Mouse (Mus musculus) cerebellum, adult 11 months (tissue): Measurements from ENCODE around the gene Psma6.
A peak's percentile ranks its signal among the peaks of the same experiment; 100 is the strongest.
"Not testable (repeated sequence)": the region's sequence is repeated elsewhere in the genome, so short reads cannot be mapped to it uniquely, and the experiment has no call there.

Experiments
- DNase-seq: peaks from one replicate; pipeline ENCODE4 v3.0.0; 2022

Gene Psma6

DNA sequence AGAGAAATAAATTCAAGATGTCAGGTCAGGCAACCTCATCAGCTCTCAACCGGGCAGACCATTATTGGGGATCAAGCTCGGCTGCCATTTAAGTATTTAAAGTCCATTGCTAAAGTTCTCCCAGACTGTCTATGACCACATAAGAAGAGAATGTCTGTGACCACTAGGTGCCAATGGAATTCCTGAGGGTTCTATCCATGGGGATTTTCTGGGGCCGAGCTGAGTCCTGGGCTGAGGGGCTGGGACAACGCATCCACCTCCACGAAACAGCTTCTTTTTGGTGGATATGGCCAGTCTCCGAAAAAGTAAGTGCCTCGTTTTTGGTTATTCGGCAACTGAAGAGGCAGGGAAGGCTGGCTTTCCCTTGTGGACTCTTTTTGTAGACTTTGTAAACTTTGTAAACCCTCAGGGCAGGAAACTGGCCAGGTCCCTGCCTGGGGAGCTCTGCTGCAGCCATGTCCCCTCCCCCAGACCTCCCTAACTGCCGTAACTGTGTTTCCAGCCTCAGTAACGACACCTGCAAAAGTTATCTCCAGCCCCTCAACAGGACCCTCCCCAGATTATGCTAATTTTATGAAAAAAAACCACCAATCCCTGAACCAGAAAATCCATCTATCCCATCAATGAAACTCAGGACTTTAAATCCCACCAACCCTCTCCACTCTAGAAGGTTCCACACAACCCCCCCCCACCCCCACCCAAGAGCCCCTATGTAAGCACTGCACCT is at the start of gene Psma6:
Gene Psma6, plus strand, starts transcription at position 200 of the 727 bp plus-strand sequence.
- no peak for DNase-seq

DNA sequence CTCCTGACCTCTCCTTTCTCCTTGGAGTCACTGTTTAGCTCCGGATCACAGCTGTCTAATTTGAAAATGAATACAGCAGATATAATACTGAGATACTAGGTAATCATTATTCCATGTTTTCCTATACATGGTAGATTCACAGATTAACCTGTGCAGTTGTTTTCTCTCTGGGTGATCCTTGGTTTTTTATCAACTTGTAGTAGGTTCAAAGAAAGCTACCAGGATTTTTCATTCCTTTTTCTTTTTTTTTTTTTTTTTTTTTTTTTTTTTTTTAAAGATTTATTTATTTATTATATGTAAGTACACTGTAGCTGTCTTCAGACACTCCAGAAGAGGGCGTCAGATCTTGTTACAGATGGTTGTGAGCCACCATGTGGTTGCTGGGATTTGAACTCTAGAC is 45.5 kb upstream of the Psma6 start:
- DNase-seq = not testable (repeated sequence)

DNA sequence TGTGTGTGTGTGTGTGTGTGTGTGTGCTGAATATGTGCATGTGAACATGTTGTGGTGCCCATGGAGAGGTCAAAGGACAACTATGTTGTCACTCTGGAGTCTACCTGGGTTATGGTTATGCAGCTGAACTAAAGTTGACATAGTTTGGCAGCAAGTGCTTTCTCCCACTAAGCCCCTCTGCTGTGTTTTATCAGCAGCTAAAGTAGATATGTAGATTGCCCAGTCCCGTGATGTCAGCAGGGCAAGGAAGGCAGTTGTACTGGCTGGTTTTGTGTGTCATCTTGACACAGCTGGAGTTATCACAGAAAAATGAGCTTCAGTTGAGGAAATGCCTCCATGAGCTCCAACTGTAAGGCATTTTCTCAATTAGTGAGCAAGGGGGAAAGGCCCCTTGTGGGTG is 41.0 kb upstream of the Psma6 start:
- DNase-seq = not testable (repeated sequence)

DNA sequence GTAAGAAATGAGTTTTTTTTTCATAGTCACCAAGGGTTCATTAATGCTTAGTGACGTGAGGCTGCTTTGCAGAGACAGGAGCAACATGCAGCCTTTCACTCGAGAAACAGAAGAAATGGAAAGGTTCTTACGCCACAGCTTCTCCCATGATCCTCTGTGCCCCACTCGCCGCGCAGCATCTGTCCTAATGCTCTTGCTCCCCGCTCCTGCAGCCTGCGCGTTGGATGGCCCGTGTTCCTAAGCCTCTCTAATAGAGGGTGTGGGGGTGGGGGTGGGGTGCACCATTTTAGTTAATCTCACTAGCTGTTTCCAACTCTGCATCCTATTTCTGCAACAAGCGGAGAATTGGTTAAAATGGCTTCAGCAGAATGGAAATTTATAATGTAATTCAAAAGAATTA is 40.0 kb upstream of the Psma6 start:
- DNase-seq = no peak

DNA sequence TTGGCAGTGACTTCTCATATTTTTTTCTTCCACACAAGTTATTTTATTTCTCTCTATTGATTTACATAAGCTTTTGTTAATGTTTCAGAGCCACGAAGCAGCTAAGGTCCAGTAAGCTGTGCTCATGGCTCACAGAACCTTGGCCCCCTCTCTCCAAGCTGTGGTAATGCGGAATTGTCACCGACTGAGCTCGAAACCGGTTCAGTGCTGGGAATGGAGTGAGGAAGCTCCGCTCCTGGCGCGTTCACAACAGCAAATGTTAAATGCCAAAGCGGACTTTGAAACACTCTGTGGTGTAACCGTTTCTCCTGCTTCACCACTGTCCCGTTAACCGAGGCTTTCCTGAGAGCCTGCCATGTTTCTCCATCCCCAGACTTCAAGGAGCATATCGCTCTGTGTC is 39.4 kb upstream of the Psma6 start:
- no peak for DNase-seq

DNA sequence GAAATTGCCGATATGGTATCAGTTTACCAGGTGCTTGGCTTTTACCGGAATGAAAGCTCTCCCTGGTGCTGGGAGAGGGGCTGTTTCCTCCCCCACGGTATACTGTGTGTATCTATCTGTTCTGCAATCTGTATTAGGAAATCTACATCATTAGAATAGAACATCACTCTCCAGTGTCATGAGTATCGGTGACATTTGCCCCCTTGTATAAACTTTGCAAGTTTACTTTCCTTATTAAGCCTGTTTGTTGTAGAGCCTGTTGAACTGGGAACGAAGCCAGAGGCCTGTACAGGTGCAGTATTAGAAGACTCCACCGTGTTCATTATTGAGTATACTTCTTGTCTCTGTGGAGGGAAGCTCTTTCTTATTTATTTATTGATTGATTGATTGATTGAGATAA is 30.6 kb upstream of the Psma6 start:
- DNase-seq = no peak

DNA sequence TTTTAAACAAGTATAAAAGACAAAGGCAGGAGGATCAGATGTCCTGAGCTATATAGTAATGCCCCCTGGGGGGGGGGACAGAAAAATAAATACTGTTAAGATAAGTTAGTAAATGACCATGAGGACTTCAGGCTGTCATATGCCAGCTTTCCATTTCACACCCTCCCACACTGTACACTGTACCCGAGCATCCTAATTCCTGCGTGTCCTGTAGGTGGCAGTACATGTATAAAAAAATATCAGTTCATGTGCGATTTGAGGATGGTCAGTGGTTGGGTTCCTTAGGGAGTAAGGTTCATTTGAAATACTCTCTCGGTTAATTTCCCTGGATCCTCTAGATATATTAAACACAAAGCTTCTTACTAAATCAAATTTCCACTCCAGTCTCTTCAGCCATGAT is 29.1 kb upstream of the Psma6 start:
- peak; percentile 12 for DNase-seq

DNA sequence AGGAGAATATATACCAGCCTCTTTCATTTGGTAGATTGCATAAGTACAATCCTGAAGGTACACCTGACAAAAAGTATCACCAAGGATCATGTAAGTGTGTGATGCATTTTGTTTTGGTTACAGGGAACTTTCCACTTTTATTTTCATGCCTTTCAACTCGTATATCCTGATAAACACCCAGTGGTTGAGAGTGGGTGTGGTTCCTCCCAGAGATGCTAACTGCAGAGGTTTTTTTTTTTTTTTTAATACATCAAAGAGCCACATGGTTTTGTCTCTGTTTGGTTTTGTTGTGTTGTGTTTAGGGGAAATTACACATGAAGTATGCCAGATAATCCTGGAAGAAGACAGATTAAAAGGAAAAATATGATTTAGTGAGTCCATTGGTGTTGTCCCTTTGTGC is 26.7 kb upstream of the Psma6 start:
- no peak for DNase-seq

DNA sequence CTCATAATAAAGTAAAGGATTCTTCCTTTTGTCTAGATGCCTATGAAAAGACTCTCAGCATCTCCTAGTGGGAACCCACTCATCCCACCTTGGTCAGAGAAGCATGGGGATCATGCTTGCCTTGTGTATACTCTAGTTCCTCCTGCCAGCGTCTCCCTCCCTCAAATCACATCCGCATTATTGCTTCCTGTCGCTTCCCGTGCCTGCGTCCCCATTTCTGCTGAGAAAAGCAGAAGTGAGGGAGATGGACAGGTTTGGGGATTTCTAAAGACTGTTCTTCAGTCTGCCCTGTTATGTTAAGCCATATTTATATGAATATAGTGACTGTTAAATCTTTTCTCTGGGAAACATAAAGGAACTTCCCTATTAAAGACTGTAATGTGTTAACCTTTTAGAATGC is 23.1 kb upstream of the Psma6 start:
- DNase-seq = no peak

DNA sequence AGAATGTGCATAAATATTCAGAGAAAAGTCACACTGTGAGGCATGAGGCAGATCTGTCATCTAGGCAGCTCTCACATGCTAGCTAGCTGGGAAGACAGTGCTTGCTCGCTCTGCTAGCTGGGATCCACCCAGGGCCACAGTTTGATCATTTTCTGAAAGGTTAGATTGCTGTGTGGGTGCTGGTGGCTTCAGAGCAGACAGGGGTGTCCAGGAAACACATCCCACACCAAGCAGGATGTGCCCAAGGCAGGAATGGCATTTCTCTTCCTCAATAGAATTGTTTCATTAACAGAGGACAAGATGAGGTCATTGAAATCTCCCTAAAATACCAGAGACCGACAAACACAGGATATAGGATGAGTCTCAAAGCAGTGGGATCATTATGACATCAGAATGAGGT is 18.9 kb upstream of the Psma6 start:
- DNase-seq = no peak

DNA sequence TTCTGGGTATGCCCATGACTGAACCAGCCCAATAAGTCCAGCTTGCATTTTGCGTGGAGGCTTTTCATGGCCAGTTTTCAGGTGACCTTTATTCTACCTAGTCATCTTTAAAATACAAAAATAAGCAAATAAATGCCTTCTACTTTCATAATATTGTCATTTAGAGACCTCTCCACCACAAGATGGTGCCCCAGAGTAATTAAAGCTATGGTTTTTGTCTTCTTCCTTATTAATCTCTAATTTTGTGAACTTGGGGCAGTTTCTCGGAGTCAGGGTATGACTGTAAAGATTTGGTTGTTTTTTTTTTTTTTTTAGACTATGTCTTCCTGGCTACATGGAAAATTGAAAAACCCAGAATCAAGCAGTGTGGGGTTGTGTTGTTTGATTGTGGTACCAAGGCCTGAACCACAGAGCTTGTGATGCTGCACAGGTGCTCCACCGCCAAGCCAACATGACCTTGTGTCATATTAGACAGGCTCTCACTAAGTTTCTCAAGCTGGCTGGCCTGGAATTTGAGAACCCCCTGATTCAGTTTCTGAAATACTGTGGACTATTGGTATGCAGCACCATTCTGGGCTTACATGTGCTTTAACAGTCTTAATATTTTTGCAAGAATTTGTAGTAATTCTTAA is 11.5 kb upstream of the Psma6 start:
- DNase-seq = no peak

DNA sequence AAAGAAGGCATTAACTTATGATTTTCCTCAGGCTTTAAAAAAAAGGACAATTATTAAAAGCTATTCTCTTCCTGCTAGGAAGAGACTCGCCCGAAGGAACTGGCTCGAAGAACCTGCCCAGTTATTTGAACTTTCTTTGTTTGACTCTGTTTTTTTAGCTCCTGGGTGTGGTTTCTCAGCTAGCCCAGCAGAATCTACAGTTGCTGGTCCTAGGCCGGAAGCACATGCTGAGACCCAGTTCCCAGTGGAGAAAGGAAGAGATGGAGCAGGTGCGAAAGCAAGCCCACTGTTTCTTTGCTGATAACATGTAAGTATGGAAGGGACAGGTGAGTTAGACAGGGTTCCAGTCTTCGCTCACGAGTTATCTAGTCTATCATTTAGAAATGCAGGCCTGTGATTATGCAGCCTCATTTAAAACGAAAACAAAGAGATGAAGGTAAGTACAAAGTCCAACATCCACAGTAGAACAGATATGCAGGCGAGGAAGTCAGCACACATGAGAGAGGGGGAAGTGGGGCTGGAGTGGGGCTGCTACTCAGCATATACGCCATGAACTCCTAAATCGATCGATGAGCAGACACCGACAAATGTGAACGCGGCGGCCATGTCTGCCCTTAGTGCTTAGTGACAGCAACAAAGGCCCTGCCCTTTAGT is 6.9 kb upstream of the Psma6 start:
- no peak for DNase-seq

DNA sequence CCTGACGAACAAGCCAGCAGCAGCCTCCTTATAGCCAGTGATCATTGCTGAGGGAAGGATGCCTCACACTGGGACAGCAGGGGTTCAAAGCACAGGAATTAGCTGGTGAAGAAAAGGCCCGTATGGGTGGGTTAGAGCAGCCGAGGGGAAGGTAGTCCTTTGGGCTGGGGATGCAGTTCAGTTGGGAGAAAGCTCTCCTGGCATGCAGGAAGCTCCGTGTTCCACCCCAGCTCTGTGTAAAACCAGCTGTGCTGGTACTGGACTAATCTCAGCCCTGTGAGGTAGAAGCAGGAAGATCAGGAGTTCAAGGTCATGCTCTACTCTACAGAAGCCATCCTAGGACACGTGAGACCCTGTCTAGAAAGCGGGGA is 6.4 kb upstream of the Psma6 start:
- DNase-seq = no peak

DNA sequence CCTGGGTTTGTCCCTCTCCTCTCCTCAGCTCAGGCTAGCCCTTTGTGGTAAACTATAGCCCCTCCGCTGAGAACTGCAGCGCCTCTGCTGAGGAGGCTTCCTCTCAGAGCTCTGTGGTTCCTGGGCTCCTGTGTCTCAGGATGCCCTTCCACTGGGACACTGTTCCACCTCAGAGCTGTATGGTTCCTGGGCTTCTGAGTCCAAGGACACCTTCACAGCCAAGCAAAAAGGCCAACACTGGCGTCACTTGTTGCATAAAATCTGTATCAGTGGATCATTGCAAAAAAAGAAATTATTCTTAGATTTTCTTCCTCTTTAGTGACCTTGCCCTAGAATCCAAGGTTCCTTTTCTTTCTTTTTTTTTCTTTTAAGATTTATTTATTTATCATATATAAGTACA is 804 bp downstream of the Psma6 start:
- no peak for DNase-seq

DNA sequence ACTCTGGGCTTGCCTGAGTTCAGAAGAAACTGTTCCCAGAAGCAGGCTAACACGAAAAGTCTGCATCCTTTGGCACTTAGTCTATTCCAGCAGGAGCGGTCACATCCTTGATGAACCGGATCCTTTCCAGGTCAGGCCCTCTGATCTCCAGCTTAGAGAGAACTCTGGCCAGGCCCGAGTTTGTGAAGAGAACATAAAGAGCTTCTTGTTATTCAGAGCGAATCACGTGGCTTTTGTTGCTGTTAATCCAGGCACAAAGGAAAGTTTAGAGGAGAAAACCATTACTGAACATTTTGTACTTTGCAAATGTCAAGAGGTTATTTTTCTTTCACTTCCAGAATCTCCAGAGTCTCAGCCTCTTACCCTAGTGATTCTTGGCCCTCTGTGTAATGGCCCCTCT is 1.9 kb downstream of the Psma6 start:
- DNase-seq = no peak

DNA sequence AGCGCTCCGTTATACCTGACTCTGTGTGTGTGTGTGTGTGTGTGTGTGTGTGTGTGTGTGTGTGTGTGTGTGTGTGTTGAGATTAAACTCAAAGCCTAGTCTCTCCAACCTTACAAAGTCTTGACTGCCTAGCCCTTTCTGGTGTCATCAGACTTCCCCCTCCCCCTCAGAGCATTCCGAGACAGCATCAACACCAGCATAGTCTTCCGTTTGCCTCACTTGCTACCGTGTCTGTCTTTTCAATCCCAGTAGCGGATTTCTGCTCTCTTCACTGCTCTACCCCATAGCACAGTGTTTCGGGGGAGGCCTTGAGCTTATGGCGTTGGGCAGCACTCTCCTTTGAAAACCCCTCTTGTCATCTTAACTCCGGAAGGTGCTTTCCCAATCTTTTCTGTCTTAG is 2.4 kb downstream of the Psma6 start:
- DNase-seq = no peak

DNA sequence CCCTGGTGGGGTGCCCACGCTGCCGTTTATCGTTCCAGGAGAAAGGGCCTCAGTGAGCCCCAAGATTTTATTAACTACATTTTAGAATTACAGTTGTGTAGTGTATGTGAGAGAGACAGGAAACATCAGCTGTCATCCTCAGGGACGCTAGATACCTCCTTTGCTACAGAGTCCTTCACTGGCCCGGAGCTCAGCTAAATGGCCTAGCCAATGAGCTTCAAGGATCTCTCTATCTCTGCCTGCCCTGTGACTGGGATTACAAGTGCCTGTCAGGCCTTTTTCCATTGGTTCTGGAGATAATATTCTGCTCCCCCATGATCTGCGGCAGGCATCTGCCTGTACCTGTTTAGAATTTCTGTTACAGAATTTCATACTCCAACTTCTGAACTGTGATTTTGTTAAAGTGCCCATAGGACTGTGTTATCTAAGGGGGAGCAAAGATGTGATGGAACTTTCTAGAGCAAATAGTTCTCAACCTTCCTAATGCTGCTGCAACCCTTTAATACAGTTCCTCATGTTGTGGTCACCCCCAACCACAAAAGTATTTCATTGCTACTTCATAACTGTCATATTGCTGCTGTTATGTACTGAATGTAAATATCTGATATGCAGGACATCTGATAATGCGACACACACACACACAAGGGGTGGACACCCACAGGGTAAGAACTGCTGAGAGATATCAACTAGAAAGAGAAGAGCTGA is 3.2 kb downstream of the Psma6 start:
- DNase-seq = no peak

DNA sequence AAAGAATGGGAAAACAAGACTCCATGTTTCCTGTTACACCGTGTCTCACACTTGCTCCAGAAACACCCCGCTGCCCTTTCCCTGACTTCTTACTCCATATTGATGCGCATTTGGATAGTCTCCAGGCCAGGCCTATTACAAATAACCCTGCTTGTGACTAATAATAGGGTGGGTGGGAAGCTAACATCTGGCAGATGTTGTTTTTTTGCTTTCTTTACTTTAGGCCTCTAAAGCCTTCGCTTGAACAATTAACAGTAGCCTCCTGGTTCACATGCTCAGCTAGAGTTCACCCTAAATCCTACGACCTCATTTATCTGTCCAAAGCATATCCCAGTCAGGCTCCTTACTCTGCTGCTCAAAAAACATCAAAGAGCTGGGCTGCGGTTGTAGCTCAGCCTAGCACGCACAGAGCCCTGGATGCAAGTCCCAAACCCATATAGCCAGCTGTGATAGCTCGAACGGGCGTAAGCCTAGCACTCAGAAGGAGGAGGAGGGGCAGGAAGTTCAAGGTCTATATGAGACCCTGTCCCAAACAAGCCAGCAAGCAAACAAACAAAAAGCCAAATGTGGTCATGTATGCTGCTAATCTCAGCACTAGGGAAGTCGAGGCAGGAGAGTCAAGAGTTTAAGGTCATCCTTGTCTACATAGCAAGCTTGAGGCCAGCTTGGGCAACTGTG is 3.9 kb downstream of the Psma6 start:
- no peak for DNase-seq

DNA sequence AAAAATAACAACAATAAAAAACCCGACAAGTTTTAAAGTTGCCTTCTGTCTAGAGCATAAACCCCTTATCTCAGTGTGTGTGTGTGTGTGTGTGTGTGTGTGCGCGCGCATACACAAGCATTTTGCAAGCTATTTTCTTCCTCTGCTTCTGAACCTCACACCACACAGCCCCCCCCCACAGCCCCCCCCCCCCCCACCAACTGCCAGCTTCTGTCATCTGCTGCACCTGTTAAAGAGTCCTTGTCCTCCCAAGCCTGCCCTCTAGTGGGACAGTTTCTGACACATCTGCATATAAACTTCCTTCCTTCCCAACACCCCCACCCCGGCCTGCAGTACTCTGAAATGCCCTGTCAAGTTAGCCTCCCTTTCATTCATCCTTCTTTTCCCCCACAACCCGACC is 4.5 kb downstream of the Psma6 start:
- no peak for DNase-seq

DNA sequence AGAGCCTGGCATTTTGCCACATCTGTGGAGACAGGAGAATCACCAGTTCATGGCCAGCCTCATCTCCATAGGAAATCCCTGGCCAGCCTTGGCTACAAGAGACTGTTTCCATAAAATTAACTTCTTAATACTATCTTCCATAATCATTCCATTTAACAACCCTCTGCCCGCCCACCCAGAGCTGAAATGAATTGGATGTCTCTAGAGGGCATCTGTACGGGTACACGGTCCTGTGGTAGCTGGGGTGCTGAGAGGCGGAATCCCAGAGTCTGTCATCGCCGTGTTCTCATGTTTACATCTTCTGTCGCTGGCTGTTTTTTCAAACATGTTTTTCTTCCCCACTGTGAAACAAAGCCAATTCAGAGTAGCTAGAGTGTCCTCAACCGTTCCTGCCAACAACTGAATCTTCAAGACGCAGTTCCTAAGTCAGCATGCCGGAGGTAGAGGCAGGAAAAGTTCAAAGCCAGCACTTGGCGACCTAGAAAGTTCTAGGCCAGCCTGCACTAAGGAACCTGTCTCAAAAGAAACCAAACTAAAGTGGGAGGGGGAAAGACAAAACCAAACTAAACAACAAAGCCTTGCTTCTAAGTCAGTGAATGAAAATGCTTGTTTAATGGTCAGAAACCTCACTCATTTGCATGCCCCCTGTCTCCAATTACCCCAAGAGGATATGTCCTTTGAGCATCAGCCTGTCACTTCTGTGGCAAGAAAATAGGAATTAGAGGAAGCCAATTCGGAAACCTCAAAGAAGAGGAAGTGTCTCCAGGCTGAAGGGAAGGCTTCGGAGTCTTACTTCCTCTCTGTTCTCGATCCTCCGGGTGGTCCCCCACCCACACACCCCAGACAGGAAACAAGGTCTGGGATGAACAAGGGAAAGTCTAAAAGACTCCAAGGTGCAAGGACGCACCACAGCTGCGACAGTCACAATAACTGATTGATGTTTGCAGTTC is 5.4 kb downstream of the Psma6 start:
- DNase-seq = no peak

DNA sequence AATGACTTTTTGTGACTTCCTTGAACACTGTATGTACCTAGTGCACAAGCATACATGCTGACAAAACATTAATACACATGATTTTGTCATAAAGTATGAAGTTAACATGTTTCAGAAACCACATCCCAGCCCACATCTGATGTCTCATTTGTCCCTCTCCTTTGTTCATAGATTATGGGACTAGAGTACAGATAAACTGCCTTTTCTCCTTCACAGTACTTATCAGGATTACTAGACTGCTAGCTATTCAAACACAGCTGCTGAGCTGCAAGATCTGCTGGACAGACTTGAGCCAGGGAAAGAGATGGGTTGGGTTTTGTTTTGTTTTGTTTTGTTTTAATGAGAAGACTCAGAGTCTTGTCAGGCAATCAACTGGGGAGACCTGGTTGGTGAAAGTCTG is 8.1 kb downstream of the Psma6 start:
- DNase-seq = no peak
